Mouse (Mus musculus): ENCODE measurements around the gene Otp.

Gene Otp

DNA sequence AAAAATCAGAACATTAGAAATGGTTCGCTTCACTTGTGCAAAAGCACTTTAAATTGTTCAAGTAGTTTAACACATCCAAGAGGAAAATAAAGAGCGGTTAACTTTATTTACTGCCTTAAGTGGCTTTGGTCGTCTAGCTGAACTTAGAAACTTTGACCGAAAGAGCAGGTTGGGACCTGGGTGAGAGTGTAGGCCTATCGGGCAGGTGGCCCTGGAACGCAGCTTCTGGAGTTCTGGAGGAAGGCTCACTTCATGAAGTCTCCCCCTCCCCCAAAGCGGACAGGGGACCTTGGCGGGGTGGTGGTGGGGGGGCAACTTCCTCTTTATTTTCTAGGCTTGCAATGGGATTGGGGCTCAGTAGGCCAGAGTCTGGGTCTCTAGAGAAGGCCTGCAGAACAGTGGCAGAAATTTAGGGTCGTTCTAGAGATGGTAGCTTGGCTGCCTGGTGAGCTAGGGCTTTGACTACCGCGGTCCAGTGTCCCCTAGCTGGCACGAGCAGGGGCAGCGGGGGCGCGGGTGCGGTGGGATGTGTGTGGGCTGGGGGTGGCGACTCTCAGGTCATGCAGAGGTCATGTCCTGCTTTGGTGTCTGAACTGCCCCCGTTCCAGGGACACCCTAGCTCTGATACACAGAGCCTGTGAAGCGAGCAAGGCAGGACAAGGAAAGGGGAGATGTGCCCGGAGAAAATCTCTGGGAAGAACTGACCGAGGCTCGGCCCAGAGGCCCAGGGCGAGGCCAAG is 576 bp upstream of the Otp start:
- no peak for DNase-seq

DNA sequence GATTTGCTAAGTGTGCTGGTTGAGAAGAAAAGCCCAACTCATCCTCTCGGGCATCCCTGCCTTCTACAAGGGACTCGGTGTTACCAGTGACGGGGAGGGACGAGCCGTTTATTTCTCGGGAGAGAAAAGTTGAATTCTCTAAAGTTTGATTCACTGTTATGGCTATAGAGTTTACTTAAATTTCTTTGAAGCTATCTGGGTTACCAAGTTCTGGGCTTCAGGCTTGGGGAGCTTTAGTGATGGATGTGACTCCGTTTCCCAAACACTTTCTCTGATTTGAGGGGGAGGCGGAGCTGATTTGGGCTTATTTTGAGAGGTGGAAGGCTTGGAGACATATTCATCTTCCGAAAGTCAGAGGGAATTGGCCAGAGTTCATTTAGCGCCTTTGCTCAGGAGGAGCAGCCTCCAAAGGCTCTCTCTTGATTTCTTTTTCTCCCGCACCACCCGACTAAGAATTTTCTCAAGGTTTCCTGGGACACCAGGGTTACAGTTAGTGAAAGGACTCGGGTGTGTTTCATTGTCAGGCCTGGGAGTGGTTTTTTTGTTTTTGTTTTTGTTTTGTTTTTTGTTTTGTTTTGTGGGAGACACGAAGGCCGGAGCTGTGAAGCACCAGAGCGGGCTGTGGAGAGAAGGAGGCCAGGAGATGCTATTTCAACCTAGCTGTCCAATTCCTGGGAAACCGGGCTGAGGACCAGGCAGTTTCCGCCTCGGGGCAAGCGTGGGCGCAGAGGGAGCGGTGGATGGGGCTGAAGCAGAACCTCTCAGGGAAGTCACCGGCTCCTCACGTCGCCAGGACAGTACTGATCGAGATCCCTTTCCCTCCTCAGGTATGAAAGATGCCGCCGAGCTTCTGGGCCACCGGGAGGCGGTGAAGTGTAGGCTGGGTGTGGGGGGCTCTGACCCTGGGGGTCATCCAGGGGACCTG is 1.1 kb downstream of the Otp start:
- no peak for DNase-seq

GRCm38 (mm10) chr13:94877211-94877590 is 1.8 kb downstream of the Otp start:
- DNase-seq = no peak

DNA sequence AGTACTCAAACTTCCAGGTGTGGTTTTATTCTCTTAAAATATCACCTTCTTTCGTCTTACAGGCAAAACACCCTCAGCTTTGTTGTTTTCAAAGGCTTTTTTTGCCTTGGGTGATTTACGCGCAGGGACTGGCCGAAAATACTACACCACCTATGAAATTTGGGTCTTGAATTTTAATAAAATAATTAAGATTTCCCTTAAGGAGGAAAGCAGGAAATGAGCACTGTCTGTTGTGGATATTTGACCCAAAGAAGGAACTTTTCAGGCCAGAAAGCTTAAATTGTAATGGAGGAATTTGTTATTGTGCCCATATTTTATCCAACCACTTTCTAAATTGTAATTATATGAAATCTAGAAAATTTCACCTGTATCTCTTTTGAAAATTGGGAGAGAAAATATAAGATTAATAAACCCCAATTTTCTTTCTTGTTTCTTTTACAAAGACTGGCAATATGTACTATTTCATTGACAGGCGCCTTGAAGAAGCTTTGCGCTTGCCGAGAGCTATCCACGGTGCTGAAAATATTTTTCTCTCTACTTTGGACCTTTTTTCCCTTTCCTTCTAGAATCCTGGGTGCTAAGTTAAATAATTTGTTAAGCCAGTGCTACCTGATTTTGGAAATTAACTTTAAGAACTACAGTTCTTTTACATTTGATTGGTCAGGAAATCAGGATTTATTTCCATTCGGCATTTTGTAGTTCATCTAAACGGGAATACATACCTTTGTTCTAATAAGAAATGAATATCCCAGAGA is 2.8 kb downstream of the Otp start:
- DNase-seq = no peak

GRCm38 (mm10) chr13:94881201-94881600 is 5.8 kb downstream of the Otp start:
- no peak for DNase-seq

- no peak for DNase-seq
Observed at GRCm38 (mm10) chr13:94882221-94882620, 6.8 kb downstream of the Otp start.

GRCm38 (mm10) chr13:94882711-94883145 is 7.3 kb downstream of the Otp start:
- DNase-seq = no peak

- DNase-seq = no peak
Observed at GRCm38 (mm10) chr13:94883163-94883965, 8.0 kb downstream of the Otp start.

DNA sequence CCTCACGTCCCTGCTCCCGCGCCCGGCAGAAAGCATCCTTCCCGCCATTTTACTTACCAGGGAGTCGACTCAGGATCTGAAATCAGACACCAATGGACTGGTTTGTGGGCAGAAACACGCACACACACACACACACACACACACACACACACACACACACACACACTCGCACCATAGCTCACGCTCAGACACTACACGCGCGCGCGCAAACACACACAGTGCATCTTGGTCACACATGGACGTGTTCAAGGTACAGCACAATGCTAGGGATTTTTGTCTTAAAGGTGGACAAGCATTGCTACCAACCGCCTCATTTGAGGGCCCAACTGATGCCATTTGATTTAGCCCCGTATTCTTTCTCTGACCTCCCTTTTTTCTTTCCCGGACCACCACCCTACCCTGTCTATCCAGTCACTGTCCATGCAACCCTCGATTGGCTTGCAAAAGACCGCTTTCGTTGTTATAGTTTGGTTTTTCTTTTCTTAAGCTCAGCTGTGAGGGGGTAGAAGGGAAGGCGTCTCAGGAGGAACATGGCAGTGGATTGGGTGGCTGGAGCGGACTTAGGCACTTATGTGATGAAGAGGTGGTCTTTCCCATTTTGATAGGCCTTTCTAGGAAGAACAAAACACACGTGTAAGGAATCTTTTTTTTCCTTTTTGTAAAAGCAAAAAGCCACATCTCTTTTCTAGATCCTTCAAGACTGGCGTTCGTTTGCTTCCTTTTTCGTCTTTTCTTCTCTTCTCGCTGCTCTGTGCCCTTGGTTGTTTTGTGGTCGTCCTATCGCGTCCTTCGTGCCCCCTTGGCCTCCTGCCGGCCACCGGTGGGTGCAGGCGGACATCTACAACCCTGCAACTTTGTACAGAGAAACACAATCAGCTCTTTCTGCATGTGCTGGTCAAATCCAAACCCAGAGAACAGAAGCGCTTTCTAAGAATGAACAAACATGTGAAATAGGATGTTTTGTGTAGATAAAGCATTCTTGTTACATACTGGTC is 8.9 kb downstream of the Otp start:
- DNase-seq = no peak

GRCm38 (mm10) chr13:94885291-94886235 is 10.2 kb downstream of the Otp start:
- DNase-seq = no peak

- DNase-seq = no peak
Observed at GRCm38 (mm10) chr13:94907841-94908240, 32.4 kb downstream of the Otp start.

DNA sequence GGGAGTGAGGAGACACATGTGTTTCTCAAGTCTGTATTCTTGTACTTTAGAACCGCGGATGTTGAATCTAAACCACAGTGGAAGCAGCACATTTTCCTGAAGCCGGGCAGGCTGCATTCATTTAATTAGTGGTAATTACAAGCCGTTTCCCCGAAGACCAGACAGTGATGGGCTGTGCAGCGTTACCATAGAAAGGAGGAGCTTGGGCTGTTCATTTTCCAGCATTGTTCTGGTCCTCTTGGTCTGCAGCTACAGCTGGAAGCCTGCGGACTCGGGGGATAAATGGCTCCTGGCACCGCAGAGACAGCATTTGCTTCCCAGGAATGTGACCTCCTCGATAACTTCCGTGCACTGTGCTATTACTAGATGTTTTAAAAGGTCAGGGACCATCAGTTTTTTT is 37.6 kb downstream of the Otp start:
- no peak for DNase-seq

- DNase-seq = no peak
Observed at GRCm38 (mm10) chr13:94915654-94916053, 40.3 kb downstream of the Otp start.

DNA sequence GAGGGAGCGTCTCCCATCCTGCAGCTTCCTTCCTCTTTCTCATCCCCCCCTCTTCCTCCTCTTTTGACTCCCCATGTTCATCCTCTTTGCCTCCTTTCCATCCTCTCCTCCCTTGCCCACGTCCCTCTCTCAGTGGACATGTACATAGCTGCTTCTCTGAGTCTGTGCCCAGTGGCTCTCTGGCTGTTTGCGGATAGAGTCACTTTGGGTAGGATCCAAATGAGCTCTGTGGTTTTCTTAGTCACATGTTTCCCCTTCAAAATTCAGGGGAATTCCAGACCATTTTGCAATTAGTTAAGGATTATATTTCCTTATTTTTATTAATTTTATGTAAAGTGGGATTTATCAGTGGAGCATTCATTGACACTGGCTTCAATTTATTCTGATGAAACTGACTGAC is 52.7 kb downstream of the Otp start:
- DNase-seq = no peak
